Mouse (Mus musculus): ENCODE data around the gene Slc25a24. TPM values are rescaled to one million over a fixed set of nuclear protein-coding genes. Genes with fewer than 3 reads are reported as not detected.

The Slc25a24 gene
- polyA plus RNA-seq (2017; shearing (Covaris generic)): 13.6 TPM

DNA sequence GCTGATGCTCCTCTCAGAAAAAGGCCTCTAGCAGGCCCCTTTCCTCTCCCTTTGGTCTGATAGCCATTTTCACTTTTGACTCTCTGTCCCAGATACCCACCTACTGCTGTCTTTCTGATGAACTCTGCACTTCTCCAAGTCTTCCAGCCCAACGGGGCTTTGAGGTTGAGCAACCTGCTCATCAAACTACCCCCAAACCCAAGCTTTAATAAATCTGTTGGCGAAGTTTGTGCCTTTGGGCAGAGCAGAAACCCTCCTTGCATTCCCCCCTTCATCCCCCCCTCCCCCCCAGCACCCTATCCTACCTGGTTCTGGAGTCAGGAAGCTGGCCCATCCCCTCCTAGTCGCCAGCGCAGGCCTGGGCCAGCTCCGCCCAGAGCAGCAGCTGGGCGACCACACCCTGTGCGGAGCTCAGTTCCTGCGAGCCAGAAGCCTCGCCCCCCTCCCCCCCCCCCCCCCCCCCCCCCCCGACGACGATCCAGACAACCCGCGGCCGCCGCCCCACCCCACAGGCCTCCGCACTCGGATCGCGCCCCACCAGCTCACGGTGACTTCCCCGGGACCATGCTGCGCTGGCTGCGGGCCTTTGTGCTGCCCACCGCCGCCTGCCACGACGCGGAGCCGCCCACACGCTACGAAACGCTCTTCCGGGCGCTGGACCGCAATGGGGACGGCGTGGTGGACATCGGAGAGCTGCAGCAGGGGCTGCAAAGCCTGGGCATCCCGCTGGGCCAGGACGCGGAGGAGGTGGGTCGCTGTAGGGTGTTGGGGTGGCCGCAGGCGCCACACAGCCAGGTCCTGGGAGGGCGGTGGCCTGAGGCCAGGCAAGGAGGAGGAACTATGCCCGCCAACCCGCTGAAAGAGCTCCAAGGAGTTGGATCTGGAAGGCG is at the start of gene Slc25a24:
TSS of gene Slc25a24 (plus strand) at position 509 of the 890 bp plus-strand sequence.

DNA sequence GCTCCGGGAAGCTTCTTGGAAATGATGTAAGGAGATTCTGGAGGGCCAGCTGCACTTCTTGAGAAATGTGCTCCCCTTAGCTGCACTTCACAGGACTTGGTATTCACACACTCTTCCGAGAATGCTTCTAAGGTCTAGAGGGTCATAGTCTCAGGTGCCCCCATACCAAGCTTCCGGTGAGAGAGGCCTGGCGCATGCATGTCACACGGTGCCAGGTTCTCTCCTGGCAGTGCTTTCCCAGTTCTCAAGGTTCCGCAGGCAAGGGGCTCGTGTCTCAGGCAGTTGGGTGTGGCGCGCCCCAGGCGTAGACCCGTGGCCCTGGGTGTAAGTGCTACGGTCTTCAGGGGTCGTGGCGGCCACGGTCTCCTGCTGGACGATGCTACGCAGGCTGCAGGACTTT is 42.8 kb upstream of the Slc25a24 start, which contains the start of gene Slc25a54:
TSS of gene Slc25a54 (plus strand) at position 301 of the 400 bp plus-strand sequence.

Other genes with a start within 250 kb of the Slc25a24 start
- 0.50 TPM for gene Fndc7, start 233.1 kb upstream of the Slc25a24 start, polyA plus RNA-seq (2017; shearing (Covaris generic))
- gene Prpf38b, start 211.4 kb upstream of the Slc25a24 start, polyA plus RNA-seq (2017; shearing (Covaris generic)): 70.3 TPM
- gene Henmt1, start 183.3 kb upstream of the Slc25a24 start, polyA plus RNA-seq (2017; shearing (Covaris generic)): 0.67 TPM
- gene Gm9857, start 182.7 kb upstream of the Slc25a24 start, polyA plus RNA-seq (2017; shearing (Covaris generic)): not detected
- gene Fam102b, start 95.5 kb upstream of the Slc25a24 start, polyA plus RNA-seq (2017; shearing (Covaris generic)): 1.1 TPM
- gene Slc25a54, start 42.7 kb upstream of the Slc25a24 start, polyA plus RNA-seq (2017; shearing (Covaris generic)): not detected
- gene Vav3, start 217.5 kb downstream of the Slc25a24 start, polyA plus RNA-seq (2017; shearing (Covaris generic)): 8.2 TPM

All from CD4-positive, CD25-positive, alpha-beta regulatory T cell, adult 9 weeks (primary cell).